Mouse (Mus musculus): ENCODE data around the gene Cdc34. TPM values are rescaled to one million over a fixed set of nuclear protein-coding genes. Genes with fewer than 3 reads are reported as not detected.

The Cdc34 gene
- polyA plus RNA-seq, 1 experiment: 110 TPM

GRCm38 (mm10) chr10:79736706-79737105 lies 54.7 kb downstream of the Cdc34 start:
- H3K4me1 ChIP-seq (ENCODE audit: control insufficient read depth, insufficient read depth, low read length): no peaks in the 10 kb centered on the region
- H3K27ac ChIP-seq (ENCODE audit: insufficient read depth, low read length): no peak overlapping the region
- TF ChIP-seq POLR2A (IDR thresholded peaks at IDR 0.05; ENCODE audit: extremely low read depth, insufficient read depth, low read length) (no peak), CTCF (IDR thresholded peaks at IDR 0.05; ENCODE audit: extremely low read depth, insufficient read depth, low read length) (no peak)
- H3K4me3 ChIP-seq (ENCODE audit: insufficient read depth, low read length): no peak overlapping the region

Other genes with a start within 250 kb of the Cdc34 start
- gene Vmn2r83, start 213.5 kb upstream of the Cdc34 start, polyA plus RNA-seq (2012; rRNA removed): not detected in 2 replicates
- 3.4 and 3.6 TPM in 2 replicates for gene Plpp2, start 148.4 kb upstream of the Cdc34 start, polyA plus RNA-seq (2012; rRNA removed)
- 78.3 and 79.6 TPM in 2 replicates for gene Mier2, start 127.0 kb upstream of the Cdc34 start, polyA plus RNA-seq (2012; rRNA removed)
- 1.9 and 2.6 TPM in 2 replicates for gene Theg, start 94.9 kb upstream of the Cdc34 start, polyA plus RNA-seq (2012; rRNA removed)
- gene C2cd4c, start 68.2 kb upstream of the Cdc34 start, polyA plus RNA-seq (2012; rRNA removed): 12.4 and 13.3 TPM in 2 replicates
- 56.2 and 65.5 TPM in 2 replicates for gene Shc2, start 44.3 kb upstream of the Cdc34 start, polyA plus RNA-seq (2012; rRNA removed)
- 0.15 and 0.17 TPM in 2 replicates for gene Odf3l2, start 36.5 kb upstream of the Cdc34 start, polyA plus RNA-seq (2012; rRNA removed)
- not detected in 2 replicates for gene Madcam1, start 17.6 kb upstream of the Cdc34 start, polyA plus RNA-seq (2012; rRNA removed)
- 87.5 and 88.2 TPM in 2 replicates for gene Tpgs1, start 12.8 kb upstream of the Cdc34 start, polyA plus RNA-seq (2012; rRNA removed)
- gene Gzmm, start 6.8 kb downstream of the Cdc34 start, polyA plus RNA-seq (2012; rRNA removed): 1.1 and 1.4 TPM in 2 replicates
- 1,018 and 1,074 TPM in 2 replicates for gene Bsg, start 22.3 kb downstream of the Cdc34 start, polyA plus RNA-seq (2012; rRNA removed)
- gene Hcn2, start 34.4 kb downstream of the Cdc34 start, polyA plus RNA-seq (2012; rRNA removed): 123 and 128 TPM in 2 replicates
- gene Polrmt, start 64.4 kb downstream of the Cdc34 start, polyA plus RNA-seq (2012; rRNA removed): 51.6 and 54.9 TPM in 2 replicates
- gene Fgf22, start 72.9 kb downstream of the Cdc34 start, polyA plus RNA-seq (2012; rRNA removed): 6.5 and 9.7 TPM in 2 replicates
- 157 TPM in 2 replicates for gene Rnf126, start 84.8 kb downstream of the Cdc34 start, polyA plus RNA-seq (2012; rRNA removed)
- gene Fstl3, start 95.1 kb downstream of the Cdc34 start, polyA plus RNA-seq (2012; rRNA removed): 5.7 and 5.9 TPM in 2 replicates
- gene Prss57, start 108.8 kb downstream of the Cdc34 start, polyA plus RNA-seq (2012; rRNA removed): 1.4 and 2.1 TPM in 2 replicates
- gene Palm, start 111.4 kb downstream of the Cdc34 start, polyA plus RNA-seq (2012; rRNA removed): 294 and 331 TPM in 2 replicates
- 0.13 and 0.21 TPM in 2 replicates for gene Misp, start 138.8 kb downstream of the Cdc34 start, polyA plus RNA-seq (2012; rRNA removed)
- 53.3 and 54.1 TPM in 2 replicates for gene Ptbp1, start 172.2 kb downstream of the Cdc34 start, polyA plus RNA-seq (2012; rRNA removed)
- gene Prtn3, start 192.3 kb downstream of the Cdc34 start, polyA plus RNA-seq (2012; rRNA removed): 4.3 and 5.2 TPM in 2 replicates
- gene Plppr3, start 192.4 kb downstream of the Cdc34 start, polyA plus RNA-seq (2012; rRNA removed): 79.9 and 80.5 TPM in 2 replicates
- gene Elane, start 204.1 kb downstream of the Cdc34 start, polyA plus RNA-seq (2012; rRNA removed): not detected in 2 replicates
- gene Cfd, start 208.7 kb downstream of the Cdc34 start, polyA plus RNA-seq (2012; rRNA removed): 0.40 and 1.6 TPM in 2 replicates
- 64.8 and 68.2 TPM in 2 replicates for gene Med16, start 226.7 kb downstream of the Cdc34 start, polyA plus RNA-seq (2012; rRNA removed)
- gene Gm26602, start 228.7 kb downstream of the Cdc34 start, polyA plus RNA-seq (2012; rRNA removed): not detected in 2 replicates
- 12.1 and 12.5 TPM in 2 replicates for gene Kiss1r, start 234.8 kb downstream of the Cdc34 start, polyA plus RNA-seq (2012; rRNA removed)
- gene R3hdm4, start 239.0 kb downstream of the Cdc34 start, polyA plus RNA-seq (2012; rRNA removed): 425 TPM in 2 replicates
- 3.1 and 3.2 TPM in 2 replicates for gene Arid3a, start 244.8 kb downstream of the Cdc34 start, polyA plus RNA-seq (2012; rRNA removed)

Measured in cortical plate, adult 2 months (tissue).